Mouse (Mus musculus): Measurements from ENCODE around the gene Ctnnd2.

Gene Ctnnd2

DNA sequence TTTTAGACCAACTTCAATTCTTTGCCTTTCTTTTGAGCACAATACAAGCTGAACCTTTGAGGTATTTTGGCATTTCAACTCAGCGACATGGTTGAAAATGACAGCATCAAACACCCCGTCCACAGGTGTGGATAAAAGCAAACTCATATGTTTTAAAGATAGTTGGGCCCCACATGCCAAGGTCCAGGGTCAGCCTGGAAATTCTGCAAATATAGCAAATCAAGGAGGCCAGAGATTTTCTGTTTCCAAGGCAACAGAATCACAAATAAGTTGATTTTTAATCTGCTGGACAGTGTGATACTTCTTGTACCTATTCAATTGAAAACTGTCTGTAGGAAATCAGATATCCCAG lies 537.3 kb downstream of the Ctnnd2 start:
- DNase-seq (ENCODE audit: low read depth, low spot score): no peak

DNA sequence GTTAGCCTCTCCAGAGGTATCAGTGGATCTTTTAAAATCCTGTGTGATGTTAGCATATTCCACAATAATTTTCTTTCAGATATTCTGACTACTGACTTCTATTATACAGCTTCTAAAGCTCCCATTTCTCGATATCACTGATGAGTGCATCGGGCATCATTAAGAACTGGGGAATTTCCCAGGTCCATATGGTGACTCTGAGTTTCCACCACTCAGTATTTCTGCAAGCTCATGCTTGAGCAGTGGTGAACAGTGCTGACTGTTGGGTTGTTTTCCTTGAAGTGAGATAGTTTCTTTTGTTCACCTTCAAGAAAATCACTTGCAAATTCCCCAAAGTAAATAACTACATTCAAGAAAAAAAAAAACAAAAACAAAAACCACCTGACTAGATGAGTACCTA lies 542.4 kb downstream of the Ctnnd2 start:
- DNase-seq (ENCODE audit: low read depth, low spot score): no peak

DNA sequence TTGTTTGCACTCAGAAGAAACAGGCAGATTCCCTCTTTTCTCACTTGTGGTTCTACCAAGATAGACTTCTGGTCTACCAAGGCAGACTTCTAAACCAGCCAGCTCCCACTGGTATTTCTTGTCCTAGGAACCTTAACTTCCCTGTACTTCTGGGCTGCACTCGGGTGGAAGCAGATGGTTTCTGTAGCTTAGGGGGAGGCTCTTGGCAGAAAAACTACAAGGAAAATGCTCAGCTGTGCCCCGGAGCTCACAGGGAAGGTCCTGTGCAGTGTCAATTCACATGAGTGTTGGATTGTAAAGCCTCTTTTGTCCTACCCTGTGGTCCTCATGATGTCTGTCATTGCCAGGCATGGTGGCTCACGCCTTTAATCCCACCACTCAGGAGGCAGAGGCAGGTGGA lies 546.4 kb downstream of the Ctnnd2 start:
- no peak for DNase-seq (ENCODE audit: low read depth, low spot score)

DNA sequence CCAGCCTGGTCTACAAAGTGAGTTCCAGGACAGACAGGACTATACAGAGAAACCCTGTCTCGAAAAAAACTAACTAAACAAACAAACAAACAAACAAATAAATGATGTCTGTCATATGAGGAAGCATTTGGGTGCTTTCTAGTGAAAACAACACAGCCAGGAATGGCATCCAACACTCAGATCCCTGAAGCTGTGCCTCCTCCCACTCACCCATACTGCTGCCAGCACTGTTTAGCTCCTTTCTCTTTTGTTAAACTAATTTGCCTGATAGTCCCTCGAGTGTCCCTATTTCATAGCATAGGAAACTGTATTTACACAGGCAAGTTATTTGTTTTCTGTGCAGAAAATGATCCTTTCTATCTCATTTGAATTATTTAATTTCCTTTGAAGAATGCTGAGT lies 546.8 kb downstream of the Ctnnd2 start:
- no peak for DNase-seq (ENCODE audit: low read depth, low spot score)

DNA sequence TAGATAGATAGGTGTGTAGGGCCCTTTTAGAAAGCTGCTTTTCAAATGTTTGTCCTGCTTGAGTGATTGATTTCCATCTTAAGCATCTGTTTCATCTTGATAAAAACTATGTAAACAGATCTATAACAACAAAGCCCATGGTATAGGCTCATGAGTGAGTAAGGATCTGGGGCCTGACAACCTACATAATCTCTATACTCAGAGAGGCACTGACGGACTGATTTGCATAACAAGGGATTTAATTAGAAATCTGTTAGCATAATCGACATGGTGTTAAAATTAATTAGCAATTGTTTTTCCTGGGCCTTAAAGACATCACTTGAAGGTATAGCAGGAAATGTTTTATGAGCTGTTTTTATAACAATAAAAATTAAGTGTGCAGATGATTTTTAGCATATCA lies 548.7 kb downstream of the Ctnnd2 start:
- DNase-seq (ENCODE audit: low read depth, low spot score): no peak

DNA sequence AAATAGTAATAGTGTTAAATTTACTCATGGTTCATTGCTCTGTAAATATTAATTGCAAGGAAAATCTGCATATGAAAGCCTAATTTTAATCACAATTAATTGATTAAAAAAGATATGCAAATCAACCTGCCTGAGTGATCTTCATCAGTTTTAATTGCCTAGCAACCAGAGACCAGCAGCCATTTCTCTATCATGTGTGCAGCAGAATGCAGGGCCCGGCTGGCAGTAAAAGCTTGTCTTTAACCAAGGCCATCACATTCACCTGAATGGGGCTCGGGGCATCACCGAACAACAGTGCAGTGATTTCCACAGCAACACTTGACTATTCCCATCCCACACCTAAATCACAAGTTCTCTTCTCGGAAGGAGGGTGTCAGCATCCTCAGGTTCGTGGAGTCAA lies 553.7 kb downstream of the Ctnnd2 start:
- no peak for DNase-seq (ENCODE audit: low read depth, low spot score)

DNA sequence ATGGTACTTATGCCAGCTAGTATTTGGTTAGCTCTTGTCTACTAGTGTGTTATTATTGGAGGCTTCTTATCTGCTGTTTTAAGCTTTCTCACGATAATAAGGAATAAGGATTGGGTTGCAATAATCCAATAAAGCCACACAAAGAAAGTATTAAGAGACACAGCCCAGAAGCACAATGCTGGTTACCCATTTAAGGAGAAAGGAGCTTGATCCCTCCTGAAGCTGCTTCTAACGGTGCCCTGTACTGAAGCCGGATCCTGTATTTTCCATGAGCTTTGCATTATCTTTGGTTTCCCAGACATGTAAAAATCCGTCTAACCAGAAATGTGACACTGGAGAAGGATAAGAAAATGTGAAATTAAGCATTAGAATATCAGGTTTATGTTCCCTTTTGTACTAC lies 565.8 kb downstream of the Ctnnd2 start:
- DNase-seq (ENCODE audit: low read depth, low spot score): no peak

DNA sequence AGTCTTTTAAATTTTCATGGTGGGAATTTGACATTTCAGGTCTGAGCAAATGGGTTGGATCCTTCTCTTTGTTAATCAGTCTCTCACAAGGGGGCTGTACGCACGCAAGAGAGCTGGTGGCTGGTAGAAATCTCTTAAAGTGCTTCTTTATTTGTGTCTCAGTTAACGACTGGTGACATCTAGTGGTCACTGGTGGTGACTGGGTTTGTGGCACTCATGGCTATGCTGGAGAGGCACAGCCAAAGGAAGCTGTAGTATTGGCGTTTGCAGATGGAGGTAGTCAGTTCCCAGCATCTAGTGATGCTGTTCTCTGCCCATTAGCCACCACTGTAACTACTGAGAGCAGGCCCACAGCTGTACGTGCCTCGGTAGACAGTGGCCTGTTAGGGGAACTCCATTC lies 568.3 kb downstream of the Ctnnd2 start:
- peak; percentile 58 for DNase-seq (ENCODE audit: low read depth, low spot score)

DNA sequence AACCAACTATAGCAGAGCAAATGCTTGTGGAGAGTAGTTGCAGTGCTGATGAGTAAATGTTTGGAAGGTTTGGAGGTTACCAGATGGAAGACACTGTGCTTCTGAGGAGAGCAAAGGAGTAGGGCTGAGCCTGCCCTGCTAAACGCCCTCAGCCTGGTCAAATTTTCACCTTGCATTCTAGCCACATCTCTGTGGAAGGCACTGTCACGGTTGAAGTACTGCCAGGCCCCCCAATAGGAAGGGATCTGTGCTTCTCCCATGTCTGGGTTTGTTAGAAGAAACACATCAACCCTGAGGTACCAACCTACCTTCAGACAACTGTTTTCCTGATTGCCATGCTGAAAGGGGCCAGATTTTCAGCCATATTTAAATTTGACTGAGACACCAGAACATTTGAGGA lies 585.6 kb downstream of the Ctnnd2 start:
- DNase-seq (ENCODE audit: low read depth, low spot score): no peak

DNA sequence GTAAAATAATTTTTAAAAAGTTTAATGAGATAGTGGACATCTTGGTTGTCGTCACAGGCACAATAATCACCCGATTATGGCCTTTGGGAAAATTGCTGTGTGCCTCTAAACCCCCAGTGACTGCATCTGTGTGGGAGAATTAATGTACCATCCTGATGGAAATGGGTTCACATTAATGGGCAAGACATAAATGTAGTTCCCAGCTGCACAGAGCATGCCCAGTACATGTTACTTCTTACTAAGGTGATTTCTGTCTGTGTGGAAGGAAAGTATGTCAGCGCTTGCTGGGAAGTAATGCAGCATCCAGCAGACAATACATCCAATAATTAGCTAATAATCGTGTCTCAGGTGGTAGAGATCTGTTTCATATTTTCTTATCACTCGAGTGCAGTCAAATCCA lies 589.8 kb downstream of the Ctnnd2 start:
- no peak for DNase-seq (ENCODE audit: low read depth, low spot score)

DNA sequence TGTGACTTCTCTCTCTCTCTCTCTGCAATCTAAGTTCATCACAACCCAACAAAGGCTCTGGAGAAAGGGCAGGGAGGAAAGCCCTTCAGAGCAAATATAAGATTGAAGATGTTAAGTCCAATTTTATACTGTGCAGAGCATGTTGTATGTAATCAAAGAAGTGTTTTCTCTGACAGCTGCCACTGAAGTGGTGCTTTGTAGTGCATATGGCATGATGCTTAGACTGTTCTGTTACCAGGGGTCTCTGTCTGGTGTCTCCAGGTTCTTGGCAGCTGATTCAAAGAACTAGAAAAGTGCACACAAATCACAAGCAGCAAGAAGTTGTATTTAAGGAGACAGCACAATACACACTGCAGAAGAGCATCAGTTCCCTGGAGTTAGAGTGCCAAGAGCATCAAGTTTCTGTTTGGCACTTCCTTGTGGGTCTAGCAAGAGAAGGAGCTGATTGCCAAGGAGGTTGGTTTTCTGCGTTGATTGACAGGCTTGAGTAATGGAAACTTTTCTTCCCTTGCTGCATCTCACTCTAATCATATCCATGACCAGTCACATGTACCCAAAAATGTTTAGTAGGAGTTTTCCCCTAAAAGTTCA lies 590.4 kb downstream of the Ctnnd2 start:
- no peak for DNase-seq (ENCODE audit: low read depth, low spot score)

DNA sequence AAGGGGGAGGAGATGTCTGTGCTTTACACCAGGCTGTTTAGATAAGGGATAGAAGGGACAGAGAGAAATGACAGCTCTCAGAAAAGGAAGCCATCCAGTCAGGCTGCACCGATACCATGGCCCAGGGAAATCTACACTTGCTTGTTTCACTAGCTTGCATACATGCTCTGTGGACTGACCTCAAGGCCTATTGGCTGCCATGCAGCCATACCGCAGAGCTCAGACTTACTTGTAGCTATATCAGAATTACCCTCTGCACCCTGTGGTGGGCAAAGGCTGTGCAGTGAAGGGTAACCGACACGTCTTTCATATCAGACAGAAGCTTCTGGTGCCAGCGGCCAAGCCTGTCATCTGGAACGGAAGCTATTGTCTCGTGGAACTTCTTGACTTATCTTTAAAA lies 604.5 kb downstream of the Ctnnd2 start:
- DNase-seq (ENCODE audit: low read depth, low spot score): no peak

DNA sequence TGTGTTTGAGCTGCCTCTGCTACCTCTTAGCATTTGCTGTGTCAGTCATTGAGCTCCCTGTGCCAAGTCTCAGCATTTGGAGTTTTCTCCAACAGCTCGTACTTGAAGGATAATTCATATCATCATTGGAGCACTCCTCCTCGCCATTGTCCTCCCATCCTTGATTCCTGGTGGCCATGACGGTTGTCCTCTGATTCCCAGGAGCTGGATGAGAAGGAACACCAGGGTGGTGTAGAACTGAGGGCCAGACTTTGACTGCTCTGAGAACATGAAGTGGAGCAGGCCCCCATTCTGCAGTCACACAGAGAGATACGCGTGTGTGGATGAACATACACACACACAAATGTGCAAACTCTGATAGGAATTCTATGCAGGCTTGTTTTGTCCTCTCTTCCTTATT lies 605.4 kb downstream of the Ctnnd2 start:
- no peak for DNase-seq (ENCODE audit: low read depth, low spot score)

DNA sequence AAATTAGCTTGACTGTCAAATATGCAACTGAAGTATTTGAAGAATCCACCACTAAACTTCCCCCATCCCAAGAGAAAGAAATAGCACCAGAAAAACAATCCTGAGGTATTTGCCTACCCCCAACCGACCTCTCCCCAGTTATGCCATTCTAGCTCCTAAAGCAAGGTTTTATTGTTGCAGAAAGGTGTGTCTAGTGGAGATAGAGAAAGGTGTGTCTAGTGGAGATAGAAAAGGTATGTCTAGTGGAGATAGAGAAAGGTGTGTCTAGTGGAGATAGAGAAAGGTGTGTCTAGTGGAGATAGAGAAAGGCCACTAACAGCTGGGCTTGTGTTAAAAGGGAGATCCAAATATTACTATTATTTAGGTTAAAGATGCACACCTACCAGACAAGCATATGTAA lies 607.5 kb downstream of the Ctnnd2 start:
- no peak for DNase-seq (ENCODE audit: low read depth, low spot score)

DNA sequence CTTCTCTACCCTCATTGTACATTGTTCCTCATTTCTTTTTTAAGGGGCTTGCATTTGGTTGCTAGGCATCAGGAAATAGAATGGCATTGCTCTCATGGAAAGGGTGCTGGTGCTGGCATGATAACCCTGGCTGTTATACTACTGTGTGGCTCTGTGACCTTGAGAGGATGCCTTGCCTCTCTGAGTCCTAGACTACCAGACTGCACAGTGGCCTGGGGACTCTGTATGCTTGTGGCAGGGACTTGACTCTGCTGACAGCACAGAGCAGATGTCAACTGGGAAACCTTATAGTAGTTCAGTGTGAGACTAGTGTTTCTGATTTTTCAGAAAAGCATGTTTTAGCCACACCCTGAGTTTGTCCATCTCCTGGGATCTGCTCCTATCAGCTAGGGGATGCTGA lies 608.6 kb downstream of the Ctnnd2 start:
- DNase-seq (ENCODE audit: low read depth, low spot score): no peak

DNA sequence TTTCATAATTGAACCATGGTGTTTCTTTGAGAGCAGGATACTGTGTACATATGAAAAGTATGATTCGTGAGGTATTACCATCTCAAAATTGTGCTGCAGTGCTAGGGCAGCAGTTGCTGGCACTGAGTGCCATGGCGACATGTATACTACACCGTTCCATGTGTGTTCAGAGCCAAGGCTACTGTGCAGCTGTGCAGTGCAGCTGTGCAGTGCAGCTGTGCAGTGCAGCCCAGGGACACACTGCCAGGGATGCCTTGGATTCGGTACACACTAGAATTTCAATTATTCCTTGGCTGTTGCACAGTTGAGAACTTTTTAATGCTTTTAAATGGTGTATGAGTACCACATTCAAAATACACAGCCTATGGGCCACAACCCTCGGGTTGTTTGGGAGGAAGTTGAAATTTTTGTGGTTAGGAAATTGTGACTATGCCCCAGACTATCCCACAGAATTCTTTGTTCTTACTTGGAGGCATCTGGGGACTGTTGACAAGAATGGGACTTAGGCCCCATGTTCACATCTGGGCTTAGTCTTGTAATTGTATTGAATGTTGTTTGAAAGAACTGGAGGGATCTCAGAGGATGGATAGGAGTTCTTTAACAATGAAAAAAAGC lies 613.4 kb downstream of the Ctnnd2 start:
- DNase-seq (ENCODE audit: low read depth, low spot score): no peak

DNA sequence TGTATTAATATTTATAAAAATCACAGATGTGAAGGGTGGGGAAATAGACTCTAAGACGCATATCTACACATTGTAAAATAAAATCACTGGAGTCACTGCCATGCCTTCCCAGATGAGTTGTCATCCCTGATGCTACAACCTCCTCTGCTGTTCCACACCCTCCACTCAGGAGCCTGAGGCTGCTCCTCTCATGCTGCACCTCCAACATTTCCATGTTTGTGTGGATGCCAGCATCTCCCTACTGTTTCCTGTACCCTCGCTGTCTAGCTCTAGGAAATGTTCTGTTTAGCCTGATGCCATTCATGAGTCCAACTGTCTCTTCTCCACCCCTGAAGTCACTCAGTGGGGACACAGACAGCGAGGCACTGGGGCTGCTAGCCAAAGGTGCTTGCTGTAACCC lies 620.9 kb downstream of the Ctnnd2 start:
- no peak for DNase-seq (ENCODE audit: low read depth, low spot score)

DNA sequence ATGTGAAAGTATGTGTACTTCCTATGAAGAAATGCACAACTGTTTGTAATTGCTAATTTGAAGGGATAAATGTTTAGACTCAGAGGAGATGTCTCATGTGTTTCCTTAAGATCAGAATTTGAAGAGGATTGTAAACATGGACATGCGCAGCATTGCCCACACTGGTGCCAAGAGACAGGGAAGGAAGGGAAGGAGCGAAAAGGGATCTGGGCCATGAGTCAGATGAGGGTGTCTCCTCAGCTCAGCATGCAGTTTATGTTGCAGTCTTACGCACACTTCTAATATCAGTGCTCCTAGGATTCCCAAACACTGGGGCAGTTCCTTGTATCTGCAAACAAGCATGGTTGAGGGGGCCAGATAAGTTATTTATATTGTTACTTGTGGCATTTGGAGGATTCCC lies 623.3 kb downstream of the Ctnnd2 start:
- DNase-seq (ENCODE audit: low read depth, low spot score): no peak

DNA sequence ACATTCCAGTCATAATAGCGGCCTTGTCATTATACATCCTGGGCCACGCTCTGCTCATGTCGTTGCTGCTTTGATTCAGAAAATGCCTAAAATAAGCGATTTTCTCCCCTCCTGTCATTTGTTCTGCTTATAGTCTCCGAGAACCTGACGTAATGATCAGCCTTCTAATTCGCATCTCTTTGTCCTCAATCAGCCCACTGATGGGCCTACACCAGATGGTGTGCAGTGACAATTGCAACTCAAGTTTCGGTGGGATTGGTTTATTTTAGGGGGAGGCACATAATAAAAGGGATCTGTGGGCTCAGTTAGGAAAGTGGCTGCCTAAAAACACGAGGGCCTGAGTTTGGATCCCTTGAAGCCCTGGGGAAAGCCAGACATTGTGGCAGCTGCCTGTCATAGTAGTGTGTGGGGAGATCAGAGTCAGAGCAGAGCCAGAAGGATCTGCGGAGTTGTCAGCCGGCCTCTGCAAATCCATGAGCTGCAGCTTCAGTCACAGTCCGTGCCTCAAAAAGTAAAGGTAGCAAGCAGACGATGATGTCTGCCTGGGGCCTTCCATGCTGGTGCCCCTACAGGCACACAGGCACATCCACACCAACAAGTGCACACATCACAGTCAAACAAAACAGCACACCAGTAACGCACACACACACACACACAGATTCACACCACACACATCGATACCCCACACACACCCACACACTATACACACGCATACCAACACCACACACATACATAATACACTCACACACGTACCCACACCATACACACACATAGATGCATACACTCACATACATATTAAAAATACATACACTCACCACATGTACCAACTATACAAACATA lies 655.3 kb downstream of the Ctnnd2 start:
- DNase-seq (ENCODE audit: low read depth, low spot score): no peak

DNA sequence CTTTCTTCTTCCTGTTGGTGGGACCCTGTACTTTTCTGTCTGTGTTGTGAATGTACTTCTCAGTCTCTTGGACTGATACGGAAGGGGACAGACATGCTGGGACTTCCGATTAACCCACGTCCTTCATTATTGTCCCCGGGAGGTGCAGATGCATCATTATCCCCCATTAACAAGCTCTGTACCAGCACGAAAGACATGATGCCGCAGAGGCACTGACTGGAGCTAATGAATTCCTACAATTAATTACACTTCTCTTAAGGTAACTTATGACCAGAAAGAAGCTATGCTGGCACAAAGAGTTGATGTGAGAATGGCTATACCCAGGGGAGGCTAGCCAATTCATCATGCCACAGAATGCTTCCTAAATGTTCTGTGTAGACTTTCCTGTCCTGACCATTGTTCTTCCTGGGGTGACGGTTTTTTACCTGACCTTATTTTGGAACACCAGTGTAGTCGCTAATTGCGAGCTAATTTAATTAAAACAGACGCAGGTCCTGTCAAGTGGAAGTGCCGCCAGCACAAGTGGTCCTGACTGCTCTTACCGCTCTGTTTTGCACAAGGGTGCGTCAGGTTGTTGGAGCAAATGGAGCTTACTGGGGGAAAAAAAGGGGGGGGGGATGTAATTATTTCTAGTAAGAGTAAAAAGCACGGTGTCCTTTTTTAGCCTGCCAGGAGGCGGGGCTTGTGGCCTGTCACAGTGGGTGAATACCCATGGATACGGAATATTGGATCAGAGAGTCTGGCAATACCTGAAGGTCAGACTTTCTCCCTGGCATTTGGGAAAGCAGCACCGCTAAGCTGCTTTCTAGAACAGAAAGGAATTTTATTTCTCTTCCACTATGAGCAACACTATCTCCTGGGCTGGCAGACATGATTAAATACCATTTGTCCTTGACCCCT lies 685.1 kb downstream of the Ctnnd2 start:
- DNase-seq (ENCODE audit: low read depth, low spot score): no peak

DNA sequence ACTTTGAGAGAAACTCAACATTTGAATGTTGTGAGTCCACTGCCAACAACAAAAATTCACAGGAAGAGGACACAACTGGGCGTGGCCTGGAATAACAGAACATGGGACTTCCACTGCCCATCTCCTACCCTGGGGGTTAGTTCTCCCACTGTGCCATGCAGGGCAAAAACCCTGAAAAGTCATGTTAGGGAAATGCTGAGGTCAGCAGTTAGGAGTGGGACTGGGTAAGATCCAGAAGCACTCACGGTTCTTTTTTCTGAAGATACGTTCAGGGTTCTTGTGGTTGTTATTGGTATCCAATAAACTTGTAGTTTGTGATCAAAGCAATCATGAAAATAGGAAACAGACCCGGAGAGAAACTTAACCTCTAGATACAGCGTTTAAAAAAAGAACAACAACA lies 695.0 kb downstream of the Ctnnd2 start:
- no peak for DNase-seq (ENCODE audit: low read depth, low spot score)

Data from retina, postnatal 7 days (tissue).